Mouse (Mus musculus): Measurements from ENCODE around the gene Olfr1465. TPM values are rescaled to one million over a fixed set of nuclear protein-coding genes. Genes with fewer than 3 reads are reported as not detected.

Olfr1465 gene
- polyA plus RNA-seq (2017; shearing (Covaris generic)), result not detected

DNA sequence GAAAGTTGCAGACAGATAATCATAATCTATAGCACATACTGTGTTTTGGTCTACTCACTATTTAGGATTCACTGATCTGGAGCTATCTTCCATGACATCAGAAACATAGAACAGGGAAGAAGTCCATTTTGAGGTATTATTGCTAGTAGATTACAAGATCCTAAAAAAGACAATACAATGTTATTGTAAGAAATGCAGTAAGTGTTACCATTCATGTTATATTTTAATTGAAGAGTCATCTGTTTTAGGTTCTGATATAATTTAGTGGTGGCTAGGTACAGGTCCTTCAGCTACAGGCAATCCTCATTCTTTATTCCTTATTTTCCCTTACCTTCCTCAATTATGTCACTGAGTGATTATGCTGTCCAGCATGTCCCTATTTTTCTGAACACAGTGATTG lies at the start of gene Olfr1465:
Gene Olfr1465, minus strand, starts transcription at position 101 of the 400 bp plus-strand sequence.
- no peak for ATAC-seq

DNA sequence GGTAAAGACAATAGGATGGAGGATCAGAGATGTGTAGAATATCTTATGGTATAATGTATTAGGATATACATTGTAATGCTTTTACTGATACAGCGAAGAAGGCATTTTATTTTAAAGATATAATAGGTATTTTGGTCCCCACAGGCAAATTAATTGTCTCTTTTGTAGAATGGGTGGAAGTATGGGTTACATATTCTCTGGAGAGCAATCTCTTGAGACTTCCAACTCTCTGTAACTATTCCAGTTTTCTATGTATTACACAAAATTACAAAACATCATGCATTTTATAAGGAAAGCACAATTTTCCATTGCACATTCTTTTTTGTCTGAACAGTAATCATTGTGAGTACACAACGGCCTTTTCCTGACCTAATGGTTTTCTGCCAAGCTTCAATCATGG lies 46.6 kb upstream of the Olfr1465 start, which contains the start of gene Olfr1467:
Gene Olfr1467, plus strand, starts transcription at position 301 of the 400 bp plus-strand sequence.
- no peak for ATAC-seq

DNA sequence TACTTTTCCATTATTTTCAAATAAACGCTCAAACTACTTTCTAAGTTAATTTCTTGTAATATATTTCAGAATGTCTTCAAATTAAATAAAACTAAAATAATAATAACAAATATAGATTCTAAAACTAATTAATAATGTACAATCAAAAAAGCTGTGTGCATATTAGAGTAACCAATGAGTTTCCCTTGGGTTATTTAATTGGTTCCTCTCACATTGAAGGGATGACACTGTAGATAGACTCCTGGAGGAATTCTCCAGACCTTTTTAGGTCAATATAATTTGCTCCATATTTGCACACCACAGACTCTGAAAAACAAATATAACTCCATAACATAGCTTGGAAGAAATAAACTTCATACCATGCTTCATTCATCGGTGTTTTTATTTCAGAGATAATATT lies 23.2 kb upstream of the Olfr1465 start, which contains the start of gene Olfr1466:
Gene Olfr1466, plus strand, starts transcription at position 301 of the 400 bp plus-strand sequence.
- ATAC-seq, result no peak

Other genes with a start within 250 kb of the Olfr1465 start
- gene Olfr1457, start 217.7 kb downstream of the Olfr1465 start, polyA plus RNA-seq (2017; shearing (Covaris generic)), result not detected
- gene Olfr1458, start 208.8 kb downstream of the Olfr1465 start, polyA plus RNA-seq (2017; shearing (Covaris generic)), result not detected
- gene Olfr1459, start 166.0 kb downstream of the Olfr1465 start, polyA plus RNA-seq (2017; shearing (Covaris generic)), result under 1 TPM in 1 of 2 experiments, not detected in 1; 0.05 TPM
- not detected for gene Olfr1461, start 152.5 kb downstream of the Olfr1465 start, polyA plus RNA-seq (2017; shearing (Covaris generic))
- gene Olfr1462, start 129.8 kb downstream of the Olfr1465 start, polyA plus RNA-seq (2017; shearing (Covaris generic)), result not detected
- not detected for gene Olfr1463, start 84.2 kb downstream of the Olfr1465 start, polyA plus RNA-seq (2017; shearing (Covaris generic))
- not detected for gene Olfr1466, start 23.3 kb upstream of the Olfr1465 start, polyA plus RNA-seq (2017; shearing (Covaris generic))
- gene Olfr1467, start 46.7 kb upstream of the Olfr1465 start, polyA plus RNA-seq (2017; shearing (Covaris generic)), result not detected
- not detected for gene Olfr1469, start 92.3 kb upstream of the Olfr1465 start, polyA plus RNA-seq (2017; shearing (Covaris generic))
- not detected for gene Olfr1471, start 127.9 kb upstream of the Olfr1465 start, polyA plus RNA-seq (2017; shearing (Covaris generic))
- gene Olfr1472, start 140.5 kb upstream of the Olfr1465 start, polyA plus RNA-seq (2017; shearing (Covaris generic)), result not detected
- not detected for gene Olfr1474, start 154.0 kb upstream of the Olfr1465 start, polyA plus RNA-seq (2017; shearing (Covaris generic))
- gene Olfr1475, start 164.7 kb upstream of the Olfr1465 start, polyA plus RNA-seq (2017; shearing (Covaris generic)), result not detected
- gene Olfr1477, start 185.0 kb upstream of the Olfr1465 start, polyA plus RNA-seq (2017; shearing (Covaris generic)), result not detected
- gene Olfr1480, start 212.4 kb upstream of the Olfr1465 start, polyA plus RNA-seq (2017; shearing (Covaris generic)), result not detected